Mouse (Mus musculus) myocyte (in vitro differentiated cells): Measurements from ENCODE around the gene Prps1. TPM values are rescaled to one million over a fixed set of nuclear protein-coding genes. Genes with fewer than 3 reads are reported as not detected.
A peak's percentile ranks its signal among the peaks of the same experiment; 100 is the strongest.

Experiments
- H3K27me3 ChIP-seq: one replicate; pipeline ENCODE4 v1.6.1; 2011; ENCODE audit not compliant: control insufficient read depth, insufficient read depth, insufficient read length
- H3K36me3 ChIP-seq: one replicate; pipeline ENCODE4 v1.6.1; 2011; ENCODE audit not compliant: control insufficient read depth, insufficient read depth
- H3K4me2 ChIP-seq: one replicate; pipeline ENCODE4 v1.6.1; 2011; ENCODE audit warnings: low read depth, control low read depth
- H3K4me3 ChIP-seq: one replicate; pipeline ENCODE4 v1.5.1; 2011; ENCODE audit warnings: mild to moderate bottlenecking, control low read depth, moderate library complexity
- H3K79me2 ChIP-seq: one replicate; pipeline ENCODE4 v1.6.1; 2011; ENCODE audit not compliant: control insufficient read depth, insufficient read depth
- H3ac ChIP-seq: one replicate; pipeline ENCODE4 v1.6.1; 2011; ENCODE audit not compliant: control insufficient read depth, insufficient read length
- CEBPB ChIP-seq: IDR thresholded peaks from 2 replicates; pipeline ENCODE4 v1.6.1; 2011; ENCODE audit warnings: mild to moderate bottlenecking, moderate library complexity; ENCODE audit not compliant: poor library complexity, insufficient read depth, severe bottlenecking
- E2F4 ChIP-seq: IDR thresholded peaks from one replicate; pipeline ENCODE4 v1.6.1; 2011; ENCODE audit warnings: mild to moderate bottlenecking, control low read depth, moderate library complexity; ENCODE audit not compliant: insufficient read depth
- MAX ChIP-seq: IDR thresholded peaks from one replicate; pipeline ENCODE4 v1.6.1; 2011; ENCODE audit warnings: low read depth, mild to moderate bottlenecking, control low read depth
- MYOD1 ChIP-seq, 3 experiments: IDR thresholded peaks; one replicate each; pipeline ENCODE4 v1.6.1; 2011; ENCODE audit warnings: control low read depth in 2 of 3, low read depth in 2 of 3, mild to moderate bottlenecking in 2 of 3, moderate library complexity in 1 of 3; ENCODE audit not compliant: insufficient read length in 2 of 3, control insufficient read depth in 1 of 3
- MYOG ChIP-seq, 3 experiments: IDR thresholded peaks; one replicate each; pipeline ENCODE4 v1.6.1; 2011; ENCODE audit warnings: control low read depth in 2 of 3, low read depth in 2 of 3, mild to moderate bottlenecking in 2 of 3; ENCODE audit not compliant: insufficient read length in 2 of 3, control insufficient read depth in 1 of 3, insufficient read depth in 1 of 3
- POLR2A ChIP-seq: IDR thresholded peaks from one replicate; pipeline ENCODE4 v1.6.1; 2011; ENCODE audit warnings: low read depth, mild to moderate bottlenecking, control low read depth, moderate library complexity; ENCODE audit not compliant: insufficient read length
- POLR2AphosphoS2 ChIP-seq: IDR thresholded peaks from one replicate; pipeline ENCODE4 v1.6.1; 2011; ENCODE audit warnings: low read depth, control low read depth; ENCODE audit not compliant: insufficient read length
- REST ChIP-seq: IDR thresholded peaks from one replicate; pipeline ENCODE4 v1.6.1; 2011; ENCODE audit warnings: mild to moderate bottlenecking, control low read depth, moderate library complexity; ENCODE audit not compliant: insufficient read depth, insufficient read length
- SRF ChIP-seq: IDR thresholded peaks from one replicate; pipeline ENCODE4 v1.6.1; 2011; ENCODE audit warnings: low read depth; ENCODE audit not compliant: control insufficient read depth, insufficient read length
- TCF12 ChIP-seq: IDR thresholded peaks from one replicate; pipeline ENCODE4 v1.6.1; 2011; ENCODE audit warnings: mild to moderate bottlenecking, control low read depth; ENCODE audit not compliant: poor library complexity, insufficient read depth, severe bottlenecking
- TCF3 ChIP-seq: IDR thresholded peaks from one replicate; pipeline ENCODE4 v1.6.1; 2011; ENCODE audit warnings: low read depth, control low read depth; ENCODE audit not compliant: insufficient read length
- USF1 ChIP-seq: IDR thresholded peaks from one replicate; pipeline ENCODE4 v1.6.1; 2011; ENCODE audit warnings: low read depth, mild to moderate bottlenecking, control low read depth, moderate library complexity
- polyA plus RNA-seq: library from polyadenylated mRNA; unstranded; fragments of >200 nt; fragmentation: generic; extraction: Trizol; gene quantifications from one replicate; pipeline ENCODE4 v1.2.1, GENCODE M21; 2012; ENCODE audit warnings: missing spikeins

Gene Prps1
- polyA plus RNA-seq = 26.9 TPM

- H3K79me2 ChIP-seq = peaks cover 15% of the 10 kb centered on the region
- H3K36me3 ChIP-seq = no peaks in the 10 kb centered on the region
- H3K4me3 ChIP-seq = peak within 1 kb of the TSS; percentile 72
- no peak for TF ChIP-seq SRF
- TF ChIP-seq REST = no peak
- TF ChIP-seq TCF3 = no peak
- TF ChIP-seq USF1 = no peak
- no peak for TF ChIP-seq CEBPB
- TF ChIP-seq E2F4 = no peak
- TF ChIP-seq MYOG (IDR thresholded peaks at IDR 0.05; ENCODE audit: control insufficient read depth in 1 of 3, insufficient read depth in 1 of 3, insufficient read length in 2 of 3, low read depth in 2 of 3) = no peak
- peak; percentile 78 for TF ChIP-seq POLR2AphosphoS2
- peak; percentile 91 for TF ChIP-seq POLR2A
- TF ChIP-seq MAX = no peak
- H3K4me2 ChIP-seq = peak within 1 kb of the TSS; percentile 86
- H3K27me3 ChIP-seq = no peaks in the 10 kb centered on the region
- H3ac ChIP-seq = peak within 1 kb of the TSS; percentile 48
Measured at GRCm38 (mm10) chrX:140456279-140456731, at the start of gene Prps1. Gene Prps1, plus strand, starts transcription at chrX:140456613.

GRCm38 (mm10) chrX:140407593-140407992, 48.8 kb upstream of the Prps1 start:
- no peak overlapping the region for H3ac ChIP-seq
- no peaks in the 10 kb centered on the region for H3K36me3 ChIP-seq
- H3K79me2 ChIP-seq = no peaks in the 10 kb centered on the region
- no peak overlapping the region for H3K4me3 ChIP-seq
- H3K27me3 ChIP-seq = no peaks in the 10 kb centered on the region
- TF ChIP-seq MAX (no peak), SRF (no peak), CEBPB (no peak), E2F4 (no peak), MYOG (IDR thresholded peaks at IDR 0.05; ENCODE audit: control insufficient read depth in 1 of 3, insufficient read depth in 1 of 3, insufficient read length in 2 of 3, low read depth in 2 of 3) (no peak), POLR2AphosphoS2 (no peak), USF1 (no peak), REST (no peak), MYOD1 (IDR thresholded peaks at IDR 0.05; ENCODE audit: control insufficient read depth in 1 of 3, insufficient read length in 2 of 3, low read depth in 2 of 3) (no peak), TCF12 (no peak), POLR2A (no peak), TCF3 (no peak)
- no peak overlapping the region for H3K4me2 ChIP-seq

- Histone ChIP-seq H3K4me3 (no peak overlapping the region), H3K4me2 (no peak overlapping the region), H3K36me3 (no peaks in the 10 kb centered on the region), H3ac (no peak overlapping the region), H3K27me3 (no peaks in the 10 kb centered on the region), H3K79me2 (no peaks in the 10 kb centered on the region)
- TF ChIP-seq POLR2A = no peak
Measured at GRCm38 (mm10) chrX:140418467-140418866, 37.9 kb upstream of the Prps1 start.

GRCm38 (mm10) chrX:140427124-140427523, 29.3 kb upstream of the Prps1 start:
- Histone ChIP-seq H3K27me3 (no peaks in the 10 kb centered on the region), H3ac (no peak overlapping the region), H3K79me2 (no peaks in the 10 kb centered on the region), H3K4me2 (no peak overlapping the region), H3K36me3 (no peaks in the 10 kb centered on the region), H3K4me3 (no peak overlapping the region)
- TF ChIP-seq TCF3 = no peak
- no peak for TF ChIP-seq E2F4
- no peak for TF ChIP-seq MYOD1 (IDR thresholded peaks at IDR 0.05; ENCODE audit: control insufficient read depth in 1 of 3, insufficient read length in 2 of 3, low read depth in 2 of 3)

- no peak for TF ChIP-seq TCF3
- Histone ChIP-seq H3K4me3 (no peak overlapping the region), H3K79me2 (no peaks in the 10 kb centered on the region), H3K27me3 (no peaks in the 10 kb centered on the region), H3K36me3 (no peaks in the 10 kb centered on the region), H3ac (no peak overlapping the region), H3K4me2 (no peak overlapping the region)
Measured at GRCm38 (mm10) chrX:140428252-140428651, 28.2 kb upstream of the Prps1 start.

- no peaks in the 10 kb centered on the region for H3K27me3 ChIP-seq
- TF ChIP-seq SRF (no peak), TCF12 (no peak), MAX (no peak), POLR2A (no peak), MYOD1 (IDR thresholded peaks at IDR 0.05; ENCODE audit: control insufficient read depth in 1 of 3, insufficient read length in 2 of 3, low read depth in 2 of 3) (no peak)
Measured at GRCm38 (mm10) chrX:140429985-140430384, 26.4 kb upstream of the Prps1 start.

More at GRCm38 (mm10) chrX:140429985-140430384, 26.4 kb upstream of the Prps1 start:
- Histone ChIP-seq H3K36me3 (no peaks in the 10 kb centered on the region), H3K4me3 (no peak overlapping the region), H3K79me2 (no peaks in the 10 kb centered on the region), H3ac (no peak overlapping the region), H3K4me2 (no peak overlapping the region)
